Mouse (Mus musculus) kidney, adult 2 months (tissue): Measurements from ENCODE around the gene Eepd1.

Experiments
- CTCF ChIP-seq: fragments of 200-500 bp; conservative IDR thresholded peaks from 2 replicates; pipeline ENCODE4 v1.5.1; 2011; ENCODE audit warnings: low read depth, mild to moderate bottlenecking, control low read depth, low read length, moderate library complexity, mixed read lengths; ENCODE audit not compliant: insufficient read depth, insufficient read length
- POLR2A ChIP-seq: fragments of 200-500 bp; IDR thresholded peaks from one replicate; pipeline ENCODE4 v1.6.1; 2011; ENCODE audit warnings: low read depth, low read length, control low read depth

GRCm38 (mm10) chr9:25550196-25550595, 68.8 kb downstream of the Eepd1 start:
- TF ChIP-seq POLR2A (no peak), CTCF (no peak)
